Mouse (Mus musculus) monocyte, adult 5-6 weeks (primary cell): ENCODE results near the gene Ott. TPM values are rescaled to one million over a fixed set of nuclear protein-coding genes. Genes with fewer than 3 reads are reported as not detected.
"Not testable (repeated sequence)": the region's sequence is repeated elsewhere in the genome, so short reads cannot be mapped to it uniquely, and the experiment has no call there.

Experiments
- ATAC-seq: fragments of 153-309, 156-312 bp; replicated peaks from 2 replicates; pipeline ENCODE4 v1.8.0; 2017; ENCODE audit warnings: mild to moderate bottlenecking; ENCODE audit not compliant: low TSS enrichment, insufficient number of reproducible peaks, severe bottlenecking, poor library complexity, low FRiP score
- total RNA-seq: library from RNA; stranded (forward); fragments of 200-1000, 200-491, 200-594 nt; gene quantifications from 3 replicates; pipeline ENCODE4 v1.2.3, GENCODE M21; 2017

Gene Ott
- not detected in 3 replicates for total RNA-seq

- ATAC-seq = not testable (repeated sequence)
Measured at GRCm38 (mm10) chrX:149073982-149074381, at the start of gene Ott. TSS of gene Ott (plus strand) at chrX:149074282.

Other genes with a start within 250 kb of the Ott start
- gene Luzp4, start 216.6 kb upstream of the Ott start, total RNA-seq = not detected in 3 replicates
- not detected in 3 replicates for gene Gm15093, start 198.1 kb downstream of the Ott start, total RNA-seq